Mouse (Mus musculus): Measurements from ENCODE around the gene Cnot4. TPM values are rescaled to one million over a fixed set of nuclear protein-coding genes. Genes with fewer than 3 reads are reported as not detected.

Cnot4 gene
- polyA plus RNA-seq, 1 experiment from 2014 or later: 12.2 TPM

DNA sequence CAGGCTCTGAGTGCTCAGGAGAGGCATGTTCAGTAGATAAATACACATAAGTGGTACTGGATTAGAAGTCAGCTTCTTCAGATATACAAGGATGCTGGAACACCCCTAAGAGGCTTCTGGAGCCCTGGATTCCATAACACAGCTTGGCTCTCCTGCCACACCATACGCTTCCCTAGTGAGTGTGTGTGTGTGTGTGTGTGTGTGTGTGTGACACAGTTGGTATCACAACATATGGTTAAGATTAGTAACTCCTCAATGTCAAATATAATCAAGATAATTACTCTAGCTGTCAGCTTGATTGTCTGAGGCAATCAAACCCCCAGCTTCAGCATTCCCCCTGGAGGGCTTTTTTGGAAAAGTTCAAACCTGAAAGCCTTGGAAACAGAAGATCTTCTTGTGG, 121.6 kb downstream of the Cnot4 start:
- Histone ChIP-seq H3K9ac (ENCODE audit: low read length) (no peak overlapping the region), H3K27ac (replicated peaks) (no peak overlapping the region), H3K27me3 (ENCODE audit: control insufficient read depth, insufficient read depth, low read length) (no peaks in the 10 kb centered on the region), H3K4me3 (ENCODE audit: low read depth, low read length) (no peak overlapping the region), H3K4me2 (replicated peaks; ENCODE audit: low read depth) (no peak overlapping the region), H3K4me1 (replicated peaks; ENCODE audit: control insufficient read depth, insufficient read depth) (no peaks in the 10 kb centered on the region), H3K36me3 (ENCODE audit: control insufficient read depth, insufficient read depth, low read length) (no peaks in the 10 kb centered on the region), H3K9me3 (ENCODE audit: control insufficient read depth, low read length) (no peaks in the 10 kb centered on the region)
- DNase-seq (ENCODE audit: low spot score): no peak
- ATAC-seq (ENCODE audit: low FRiP score, low TSS enrichment): no peak
- TF ChIP-seq EP300 (optimal IDR thresholded peaks at IDR 0.05) (no peak), CTCF (IDR thresholded peaks at IDR 0.05; ENCODE audit: low read depth) (no peak)
- 96% methylated on average over 1 of the region's 1 CpGs for WGBS

DNA sequence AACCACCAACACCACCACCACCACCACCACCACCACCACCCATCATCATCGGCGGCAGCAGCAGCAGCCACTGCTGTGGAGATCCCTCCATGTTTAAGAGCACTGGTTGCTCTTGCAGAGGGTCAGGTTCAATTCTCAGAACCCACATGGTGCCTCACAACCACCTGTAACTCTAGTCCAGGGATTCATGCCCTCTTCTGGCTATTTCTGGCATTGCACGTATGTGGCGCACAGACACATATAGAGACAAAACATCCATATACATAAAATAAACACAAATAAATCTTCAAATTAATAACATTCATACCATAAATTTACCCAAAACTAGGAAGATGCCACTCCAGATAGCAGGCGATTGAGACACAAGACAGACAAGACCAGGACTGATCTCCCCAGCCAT, 122.8 kb downstream of the Cnot4 start:
- no peaks in the 10 kb centered on the region for H3K27me3 ChIP-seq (ENCODE audit: control insufficient read depth, insufficient read depth, low read length)
- DNase-seq (ENCODE audit: low spot score): no peak
- no peaks in the 10 kb centered on the region for H3K4me1 ChIP-seq (replicated peaks; ENCODE audit: control insufficient read depth, insufficient read depth)
- H3K27ac ChIP-seq (replicated peaks): no peak overlapping the region
- no peak overlapping the region for H3K9ac ChIP-seq (ENCODE audit: low read length)
- no peak overlapping the region for H3K4me3 ChIP-seq (ENCODE audit: low read depth, low read length)
- ATAC-seq (ENCODE audit: low FRiP score, low TSS enrichment): no peak
- TF ChIP-seq EP300 (optimal IDR thresholded peaks at IDR 0.05): no peak
- no peak for TF ChIP-seq CTCF (IDR thresholded peaks at IDR 0.05; ENCODE audit: low read depth)
- WGBS: 96% methylated on average over 5 of the region's 5 CpGs
- H3K9me3 ChIP-seq (ENCODE audit: control insufficient read depth, low read length): no peaks in the 10 kb centered on the region
- no peaks in the 10 kb centered on the region for H3K36me3 ChIP-seq (ENCODE audit: control insufficient read depth, insufficient read depth, low read length)
- H3K4me2 ChIP-seq (replicated peaks; ENCODE audit: low read depth): no peak overlapping the region

DNA sequence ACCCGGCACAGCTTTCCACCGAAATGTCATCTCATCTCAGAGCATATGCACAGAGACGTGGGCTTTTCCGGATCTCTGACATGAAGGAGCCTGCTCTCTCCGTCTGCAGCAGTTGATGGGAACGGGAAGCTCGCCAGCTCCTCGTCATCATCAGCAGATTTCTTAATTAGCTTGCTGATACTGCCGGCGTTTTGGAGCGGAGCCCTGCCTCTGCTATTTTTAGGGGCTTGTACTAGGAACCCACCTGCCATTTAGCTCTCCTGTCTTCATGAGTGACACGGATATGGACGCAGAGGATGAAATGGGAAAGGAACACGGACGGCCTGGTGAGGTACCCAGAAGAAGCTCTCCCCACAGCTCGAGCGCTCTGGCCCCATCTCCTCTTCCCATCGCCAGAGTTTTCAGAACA, 131.3 kb downstream of the Cnot4 start:
- no peaks in the 10 kb centered on the region for H3K9me3 ChIP-seq (ENCODE audit: control insufficient read depth, low read length)
- no peak overlapping the region for H3K4me2 ChIP-seq (replicated peaks; ENCODE audit: low read depth)
- H3K27me3 ChIP-seq (ENCODE audit: control insufficient read depth, insufficient read depth, low read length): no peaks in the 10 kb centered on the region
- no peak overlapping the region for H3K9ac ChIP-seq (ENCODE audit: low read length)
- WGBS: 76% methylated on average over 18 of the region's 18 CpGs
- TF ChIP-seq EP300 (optimal IDR thresholded peaks at IDR 0.05) (no peak), CTCF (IDR thresholded peaks at IDR 0.05; ENCODE audit: low read depth) (no peak)
- no peak for ATAC-seq (ENCODE audit: low FRiP score, low TSS enrichment)
- no peak overlapping the region for H3K4me3 ChIP-seq (ENCODE audit: low read depth, low read length)
- H3K36me3 ChIP-seq (ENCODE audit: control insufficient read depth, insufficient read depth, low read length): no peaks in the 10 kb centered on the region
- H3K4me1 ChIP-seq (replicated peaks; ENCODE audit: control insufficient read depth, insufficient read depth): no peaks in the 10 kb centered on the region
- H3K27ac ChIP-seq (replicated peaks): no peak overlapping the region
- no peak for DNase-seq (ENCODE audit: low spot score)

DNA sequence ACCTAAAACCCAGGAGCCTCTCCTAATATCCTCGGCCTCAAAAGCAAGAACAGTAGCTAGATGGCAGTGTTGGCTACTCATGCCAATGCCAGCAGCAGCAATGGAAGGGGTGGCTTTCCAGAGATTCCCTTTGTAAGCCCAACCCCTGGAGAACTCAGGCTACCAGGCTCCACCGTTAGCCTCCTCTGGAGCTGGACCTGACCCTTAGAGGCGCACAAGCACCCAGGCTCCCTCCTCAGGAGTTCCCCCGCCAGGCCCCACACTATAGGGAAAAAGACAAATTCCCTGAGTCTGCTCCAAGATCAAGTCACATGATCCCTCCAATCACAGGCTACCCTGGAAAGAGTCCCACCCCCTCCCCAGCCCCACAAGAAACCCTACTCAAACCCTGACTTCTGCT, 134.4 kb downstream of the Cnot4 start:
- WGBS: 15% methylated on average over 4 of the region's 4 CpGs
- Histone ChIP-seq H3K9me3 (ENCODE audit: control insufficient read depth, low read length) (no peaks in the 10 kb centered on the region), H3K4me2 (replicated peaks; ENCODE audit: low read depth) (no peak overlapping the region), H3K27me3 (ENCODE audit: control insufficient read depth, insufficient read depth, low read length) (no peaks in the 10 kb centered on the region), H3K9ac (ENCODE audit: low read length) (no peak overlapping the region), H3K4me3 (ENCODE audit: low read depth, low read length) (no peak overlapping the region), H3K27ac (replicated peaks) (no peak overlapping the region), H3K4me1 (replicated peaks; ENCODE audit: control insufficient read depth, insufficient read depth) (0 out of 2 replicates have a peak, but pooled peaks cover 3% of the 10 kb centered on the region), H3K36me3 (ENCODE audit: control insufficient read depth, insufficient read depth, low read length) (no peaks in the 10 kb centered on the region)
- TF ChIP-seq EP300 (optimal IDR thresholded peaks at IDR 0.05) (no peak), CTCF (IDR thresholded peaks at IDR 0.05; ENCODE audit: low read depth) (peak; percentile 76)
- DNase-seq (ENCODE audit: low spot score): peak; percentile 34
- ATAC-seq (ENCODE audit: low FRiP score, low TSS enrichment): 0 out of 2 replicates have a peak, but pooled peaks have one; percentile 22

DNA sequence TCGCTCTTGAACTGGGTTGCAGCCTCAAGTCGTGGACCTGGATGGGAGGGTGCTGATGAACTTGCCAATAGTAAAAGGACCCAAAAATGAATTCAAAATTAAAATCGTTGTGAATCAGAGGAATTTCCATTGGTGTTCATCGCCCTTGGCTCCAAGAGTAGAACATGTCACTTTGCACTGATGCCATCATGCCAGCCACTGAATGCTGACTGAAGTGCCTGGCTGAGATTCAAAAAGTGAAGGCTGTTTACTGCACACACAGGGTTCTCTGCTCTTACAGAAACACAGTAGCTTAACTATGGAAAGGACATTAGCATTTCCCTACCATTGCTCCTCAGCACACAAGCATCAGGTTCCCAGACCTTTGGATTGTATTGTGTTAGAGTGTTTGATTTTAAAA, 137.0 kb downstream of the Cnot4 start:
- Histone ChIP-seq H3K36me3 (ENCODE audit: control insufficient read depth, insufficient read depth, low read length) (no peaks in the 10 kb centered on the region), H3K27ac (replicated peaks) (no peak overlapping the region), H3K9ac (ENCODE audit: low read length) (no peak overlapping the region), H3K4me1 (replicated peaks; ENCODE audit: control insufficient read depth, insufficient read depth) (0 out of 2 replicates have a peak, but pooled peaks cover 3% of the 10 kb centered on the region), H3K27me3 (ENCODE audit: control insufficient read depth, insufficient read depth, low read length) (no peaks in the 10 kb centered on the region), H3K4me2 (replicated peaks; ENCODE audit: low read depth) (no peak overlapping the region), H3K4me3 (ENCODE audit: low read depth, low read length) (no peak overlapping the region), H3K9me3 (ENCODE audit: control insufficient read depth, low read length) (no peaks in the 10 kb centered on the region)
- TF ChIP-seq EP300 (optimal IDR thresholded peaks at IDR 0.05) (no peak), CTCF (IDR thresholded peaks at IDR 0.05; ENCODE audit: low read depth) (no peak)
- ATAC-seq (ENCODE audit: low FRiP score, low TSS enrichment): no peak
- WGBS: 75% methylated on average over 4 of the region's 4 CpGs
- no peak for DNase-seq (ENCODE audit: low spot score)

DNA sequence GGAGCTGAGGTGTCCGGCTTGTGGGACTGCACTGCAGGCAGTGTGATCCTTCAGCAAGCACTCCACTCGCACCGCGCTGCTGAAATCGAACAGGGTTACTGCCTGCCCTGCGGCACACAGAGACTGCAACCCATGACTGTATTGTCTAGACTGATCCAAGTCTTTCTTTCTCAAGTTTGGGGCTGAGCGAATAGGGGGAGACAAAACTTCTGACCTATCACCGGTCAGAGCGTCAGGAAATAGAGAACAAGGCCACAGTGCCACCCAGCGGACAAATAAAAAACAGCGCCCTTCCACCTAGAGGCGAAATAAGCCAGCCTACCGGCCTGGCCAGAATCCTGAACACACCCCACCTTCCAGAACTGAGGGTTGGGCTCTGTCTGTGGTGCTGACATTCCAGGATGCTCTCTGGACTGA, 138.3 kb downstream of the Cnot4 start:
- peak overlapping the region; percentile 51 for H3K4me2 ChIP-seq (replicated peaks; ENCODE audit: low read depth)
- H3K27me3 ChIP-seq (ENCODE audit: control insufficient read depth, insufficient read depth, low read length): no peaks in the 10 kb centered on the region
- ATAC-seq (ENCODE audit: low FRiP score, low TSS enrichment) (peak; percentile 82), DNase-seq (ENCODE audit: low spot score) (peak; percentile 88)
- no peak overlapping the region for H3K27ac ChIP-seq (replicated peaks)
- H3K9ac ChIP-seq (ENCODE audit: low read length): 0 out of 2 replicates have a peak overlapping the region, but pooled peaks have one; percentile 18
- peak overlapping the region; percentile 21; the same call in 1 of the 2 replicates for H3K4me3 ChIP-seq (ENCODE audit: low read depth, low read length)
- 0 out of 2 replicates have a peak, but pooled peaks cover 3% of the 10 kb centered on the region for H3K4me1 ChIP-seq (replicated peaks; ENCODE audit: control insufficient read depth, insufficient read depth)
- 3% methylated on average over 13 of the region's 13 CpGs for WGBS
- TF ChIP-seq CTCF (IDR thresholded peaks at IDR 0.05; ENCODE audit: low read depth) (peak; percentile 95), EP300 (optimal IDR thresholded peaks at IDR 0.05) (no peak)
- H3K9me3 ChIP-seq (ENCODE audit: control insufficient read depth, low read length): no peaks in the 10 kb centered on the region
- no peaks in the 10 kb centered on the region for H3K36me3 ChIP-seq (ENCODE audit: control insufficient read depth, insufficient read depth, low read length)

Data from stomach, postnatal 0 days (tissue).